Mouse (Mus musculus) bone marrow, adult 2 months (tissue): ENCODE measurements around the gene Gm42906.

Experiments
- CTCF ChIP-seq: fragments of 200-500 bp; IDR thresholded peaks from 2 replicates; pipeline ENCODE4 v1.5.1; 2011; ENCODE audit warnings: low read length, control low read depth; ENCODE audit not compliant: control insufficient read depth, insufficient read depth
- POLR2A ChIP-seq: fragments of 200-500 bp; IDR thresholded peaks from 2 replicates; pipeline ENCODE4 v1.6.1; 2011; ENCODE audit warnings: low read depth, mild to moderate bottlenecking, control low read depth, low read length, borderline replicate concordance; ENCODE audit not compliant: control insufficient read depth

- no peak for TF ChIP-seq CTCF
- no peak for TF ChIP-seq POLR2A
Observed at GRCm38 (mm10) chr5:151103284-151103683, 324.7 kb downstream of the Gm42906 start.
